Comparison of ENCODE assay signal across 27 mouse cellular contexts in genomic region chr12:106835241-106835640, GRCm38 (mm10).
"Had no signal": no experiment of that assay in that cellular context is flagged by ENCODE, and none has a peak within 500 bp of the region (broad histone marks: within the 10 kb centered on the region; RNA-seq: fewer than 3 reads in every experiment).

No protein-coding gene starts in this region.

- H3K4me3 ChIP-seq: embryonic facial prominence, embryonic 12.5 days; embryonic facial prominence, embryonic 13.5 days; embryonic facial prominence, embryonic 15.5 days; erythroblast, embryonic 14.5 days; forebrain, embryonic 12.5 days; forebrain, embryonic 13.5 days; forebrain, embryonic 15.5 days; gastrocnemius, adult 2 months; heart, adult 2 months had no signal

- H3K4me1 ChIP-seq: embryonic facial prominence, embryonic 15.5 days had no signal

- H3K4me2 ChIP-seq: embryonic facial prominence, embryonic 12.5 days; embryonic facial prominence, embryonic 13.5 days; embryonic facial prominence, embryonic 15.5 days; forebrain, embryonic 12.5 days; forebrain, embryonic 13.5 days; forebrain, embryonic 15.5 days had no signal

- DNase-seq: cerebellum, adult 18-20 months; cerebellum, adult 2 months; cerebellum, adult 8-10 months; cerebellum, adult 9-10 months; cerebellum, adult 9-11 months; cerebellum, postnatal 10 days; cerebellum, postnatal 14 days; cerebellum, postnatal 25 days; cerebellum, postnatal 36 days; embryo, embryonic 11 days; forebrain, postnatal 0 days; gastrocnemius, adult 2 months; gastrocnemius, postnatal 10 days; gastrocnemius, postnatal 14 days; gastrocnemius, postnatal 25 days; gastrocnemius, postnatal 36 days; heart, adult 11 months; heart, adult 18-20 months; heart, adult 2 months had no signal

- H3K9me3 ChIP-seq: embryonic facial prominence, embryonic 12.5 days; embryonic facial prominence, embryonic 15.5 days; forebrain, embryonic 13.5 days; forebrain, embryonic 15.5 days had no signal

- H3K27me3 ChIP-seq: embryonic facial prominence, embryonic 13.5 days; embryonic facial prominence, embryonic 15.5 days; forebrain, embryonic 12.5 days; forebrain, embryonic 13.5 days; forebrain, embryonic 15.5 days had no signal

- H3K36me3 ChIP-seq: embryonic facial prominence, embryonic 12.5 days; embryonic facial prominence, embryonic 13.5 days; embryonic facial prominence, embryonic 15.5 days; forebrain, embryonic 12.5 days; forebrain, embryonic 15.5 days had no signal

- H3K9ac ChIP-seq: embryonic facial prominence, embryonic 12.5 days; embryonic facial prominence, embryonic 13.5 days; embryonic facial prominence, embryonic 15.5 days; forebrain, embryonic 12.5 days; forebrain, embryonic 13.5 days; forebrain, embryonic 15.5 days; forebrain, postnatal 0 days had no signal

- H3K27ac ChIP-seq: embryonic facial prominence, embryonic 12.5 days; embryonic facial prominence, embryonic 13.5 days; embryonic facial prominence, embryonic 15.5 days; forebrain, embryonic 12.5 days; forebrain, embryonic 13.5 days; forebrain, embryonic 15.5 days; gastrocnemius, adult 2 months; heart, adult 2 months had no signal

- ATAC-seq: forebrain, embryonic 13.5 days; forebrain, embryonic 15.5 days; forebrain, embryonic 16.5 days; forebrain, postnatal 0 days had no signal
